Mouse (Mus musculus) left cerebral cortex, adult 2 months (tissue): Measurements from ENCODE around the gene Ssc5d. TPM values are rescaled to one million over a fixed set of nuclear protein-coding genes. Genes with fewer than 3 reads are reported as not detected.
"Not testable (repeated sequence)": the region's sequence is repeated elsewhere in the genome, so short reads cannot be mapped to it uniquely, and the experiment has no call there.

ENCODE experiments used
- DNase-seq, 2 experiments: peaks; one replicate each; pipeline ENCODE4 v3.0.0; 2021 to 2022; ENCODE audit warnings: low spot score in 2 of 2, mixed read lengths in 1 of 2; ENCODE audit errors: extremely low spot score in 1 of 2
- H3K27ac ChIP-seq: fragments of 200-600 bp; 2 replicates; pipeline ENCODE4 v1.8.1; 2022
- H3K4me3 ChIP-seq: fragments of 200-600 bp; 2 replicates; pipeline ENCODE4 v1.8.1; 2022
- CTCF ChIP-seq: fragments of 200-600 bp; IDR thresholded peaks from 2 replicates; pipeline ENCODE4 v1.8.1; 2022; ENCODE audit warnings: antibody characterized with exemption, mild to moderate bottlenecking, moderate library complexity
- intact Hi-C: fragments of 180-260 bp; cut with DNase I; formaldehyde crosslinking; loops from one replicate; pipeline ENCODE4 v1.15.1; 2025
- long read RNA-seq, 2 experiments: library from polyadenylated mRNA; stranded (forward); transcript quantifications; one replicate each; pipeline ENCODE4 v2.0.0; 2021; ENCODE audit warnings: borderline mapping rate in 2 of 2
- total RNA-seq, 2 experiments: library from RNA; stranded (reverse); gene quantifications; 2 replicates each; pipeline ENCODE4 v1.2.3; 2021

The Ssc5d gene
- 1 to 10 TPM; 2.8 to 4.4 TPM for total RNA-seq
- long read RNA-seq, experiment 1, result 0 reads
- long read RNA-seq, experiment 2, full-length matches to known transcripts, result 1 of 4 reads
- long read RNA-seq, experiment 2, partial matches to known transcripts, result 2 of 4 reads
- long read RNA-seq, experiment 2, other reads (novel, unspliced or antisense), result 1 of 4 reads

GRCm38 (mm10) chr7:4925441-4926381, at the start of gene Ssc5d:
TSS of gene Ssc5d (plus strand) at chr7:4925785.
- Histone ChIP-seq H3K27ac (peak within 1 kb of the TSS; percentile 99; the same call in 1 of the 2 replicates), H3K4me3 (no peak within 1 kb of the TSS)
- no peak for TF ChIP-seq CTCF
- DNase-seq, result no peak
- intact Hi-C loops, result no loop called here

GRCm38 (mm10) chr7:4876753-4877221, 48.8 kb upstream of the Ssc5d start, which contains the start of gene Isoc2a:
TSS of gene Isoc2a (plus strand) at chr7:4877153.
- H3K27ac ChIP-seq, result peak within 1 kb of the TSS; percentile 71; the same call in 1 of the 2 replicates
- TF ChIP-seq CTCF, result no peak

GRCm38 (mm10) chr7:4877226-4877625, 48.4 kb upstream of the Ssc5d start:
- intact Hi-C loops, result no loop called here
- TF ChIP-seq CTCF, result no peak
- Histone ChIP-seq H3K4me3 (peak overlapping the region; percentile 62), H3K27ac (peak overlapping the region; percentile 71; the same call in 1 of the 2 replicates)
- no peak for DNase-seq

More at GRCm38 (mm10) chr7:4876753-4877221, 48.8 kb upstream of the Ssc5d start, which contains the start of gene Isoc2a:
- intact Hi-C loops, result no loop called here
- H3K4me3 ChIP-seq, result peak within 1 kb of the TSS; percentile 62
- DNase-seq, result peak; percentile 78 to 86

- intact Hi-C loops, result no loop called here
- no peak for DNase-seq
- H3K27ac ChIP-seq, result no peak overlapping the region
- H3K4me3 ChIP-seq, result no peak overlapping the region
- peak; percentile 20 for TF ChIP-seq CTCF
Measured at GRCm38 (mm10) chr7:4878186-4878585, 47.4 kb upstream of the Ssc5d start.

GRCm38 (mm10) chr7:4879036-4879435, 46.5 kb upstream of the Ssc5d start:
- H3K4me3 ChIP-seq, DNase-seq, H3K27ac ChIP-seq, intact Hi-C loops: not testable (repeated sequence)

- TF ChIP-seq CTCF, result no peak
- intact Hi-C loops, result no loop called here
- Histone ChIP-seq H3K4me3 (no peak overlapping the region), H3K27ac (no peak overlapping the region)
- DNase-seq, result no peak
Measured at GRCm38 (mm10) chr7:4886680-4887079, 38.9 kb upstream of the Ssc5d start.

- no peak for DNase-seq
- intact Hi-C loops, result no loop called here
- no peak for TF ChIP-seq CTCF
- Histone ChIP-seq H3K4me3 (no peak overlapping the region), H3K27ac (no peak overlapping the region)
Measured at GRCm38 (mm10) chr7:4895186-4895585, 30.4 kb upstream of the Ssc5d start.

GRCm38 (mm10) chr7:4898851-4899648, 26.5 kb upstream of the Ssc5d start:
- TF ChIP-seq CTCF, result no peak
- no peak for DNase-seq
- Histone ChIP-seq H3K27ac (no peak overlapping the region), H3K4me3 (no peak overlapping the region)
- intact Hi-C loops, result no loop called here

GRCm38 (mm10) chr7:4899649-4900522, 25.7 kb upstream of the Ssc5d start:
- peak overlapping the region; percentile 28; the same call in 1 of the 2 replicates for H3K4me3 ChIP-seq
- DNase-seq, result no peak
- TF ChIP-seq CTCF, result no peak; the same call in 1 of the 2 replicates
- intact Hi-C loops, result no loop called here
- no peak overlapping the region for H3K27ac ChIP-seq

- DNase-seq, result no peak
- Histone ChIP-seq H3K27ac (no peak overlapping the region), H3K4me3 (no peak overlapping the region; the same call in 1 of the 2 replicates)
- no peak for TF ChIP-seq CTCF
- intact Hi-C loops, result no loop called here
Measured at GRCm38 (mm10) chr7:4900523-4900851, 25.1 kb upstream of the Ssc5d start.

GRCm38 (mm10) chr7:4901171-4901570, 24.4 kb upstream of the Ssc5d start:
- intact Hi-C loops, result no loop called here
- DNase-seq, result no peak
- Histone ChIP-seq H3K4me3 (no peak overlapping the region), H3K27ac (no peak overlapping the region)
- TF ChIP-seq CTCF, result peak; percentile 37
